Mouse (Mus musculus) left cerebral cortex, postnatal 14 days (tissue): ENCODE measurements around the gene Fam214a. TPM values are rescaled to one million over a fixed set of nuclear protein-coding genes. Genes with fewer than 3 reads are reported as not detected.

ENCODE experiments used
- DNase-seq, 2 experiments: peaks; one replicate each; pipeline ENCODE4 v3.0.0; 2021 to 2022; ENCODE audit warnings: low spot score in 2 of 2, mixed read lengths in 1 of 2
- intact Hi-C: fragments of 180-260 bp; cut with DNase I; formaldehyde crosslinking; loops from one replicate; pipeline ENCODE4 v1.15.1; 2025
- total RNA-seq, 2 experiments: library from RNA; stranded (reverse); gene quantifications; 2 replicates each; pipeline ENCODE4 v1.2.3; 2021

Gene Fam214a
- total RNA-seq, 2 experiments from 2014 or later = 34.2 to 37.3 TPM

- intact Hi-C loops = no loop called here
- no peak for DNase-seq
These were observed 51.5 kb downstream of the Fam214a start for GRCm38 (mm10) chr9:75004203-75004602.

DNA sequence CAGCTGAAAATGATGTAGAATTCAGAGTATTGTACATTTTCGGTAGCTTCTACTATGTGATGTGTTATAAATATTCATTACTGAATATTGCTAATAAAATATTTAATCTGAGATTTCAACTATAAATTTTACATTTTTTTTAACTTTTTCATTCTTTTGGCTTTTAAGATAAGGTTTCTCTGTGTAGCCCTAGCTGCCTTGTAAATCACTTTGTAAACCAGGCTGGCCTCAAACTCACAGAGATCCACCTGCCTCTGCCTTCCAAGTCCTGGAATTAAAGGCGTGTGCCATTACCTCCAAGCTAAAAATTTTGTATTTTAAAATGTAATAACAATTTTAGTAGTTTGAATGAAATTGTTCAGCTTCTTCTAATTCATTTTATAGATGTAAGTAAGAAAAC is 63.9 kb downstream of the Fam214a start:
- no peak for DNase-seq
- intact Hi-C loops = no loop called here

GRCm38 (mm10) chr9:75019181-75019580 is 66.5 kb downstream of the Fam214a start:
- intact Hi-C loops = no loop called here
- no peak for DNase-seq

GRCm38 (mm10) chr9:75019592-75019991 is 66.9 kb downstream of the Fam214a start:
- intact Hi-C loops = no loop called here

DNA sequence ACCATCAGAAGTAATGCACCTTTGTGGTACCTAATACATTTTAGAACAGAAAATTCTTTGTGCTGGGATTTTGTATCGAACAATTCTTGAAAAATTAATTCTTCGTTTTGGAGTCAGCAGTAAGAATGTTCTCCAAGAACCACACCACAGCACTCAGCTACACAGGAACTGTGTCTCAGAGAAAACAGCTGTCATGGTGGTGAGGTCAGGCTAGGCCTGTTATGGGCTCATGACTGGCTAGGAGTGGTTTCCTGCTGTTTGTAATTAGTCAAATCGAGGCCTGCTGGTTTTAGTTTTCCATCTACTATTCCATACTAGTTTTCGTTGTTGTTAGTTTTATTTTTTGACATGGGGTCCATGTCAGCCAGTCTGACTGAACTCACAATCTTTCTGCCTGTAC is 67.9 kb downstream of the Fam214a start:
- no peak for DNase-seq
- intact Hi-C loops = no loop called here

More at GRCm38 (mm10) chr9:75019592-75019991, 66.9 kb downstream of the Fam214a start:
- DNase-seq = no peak

- intact Hi-C loops = no loop called here
- DNase-seq = no peak
These were observed 69.9 kb downstream of the Fam214a start for GRCm38 (mm10) chr9:75022546-75022945.

DNA sequence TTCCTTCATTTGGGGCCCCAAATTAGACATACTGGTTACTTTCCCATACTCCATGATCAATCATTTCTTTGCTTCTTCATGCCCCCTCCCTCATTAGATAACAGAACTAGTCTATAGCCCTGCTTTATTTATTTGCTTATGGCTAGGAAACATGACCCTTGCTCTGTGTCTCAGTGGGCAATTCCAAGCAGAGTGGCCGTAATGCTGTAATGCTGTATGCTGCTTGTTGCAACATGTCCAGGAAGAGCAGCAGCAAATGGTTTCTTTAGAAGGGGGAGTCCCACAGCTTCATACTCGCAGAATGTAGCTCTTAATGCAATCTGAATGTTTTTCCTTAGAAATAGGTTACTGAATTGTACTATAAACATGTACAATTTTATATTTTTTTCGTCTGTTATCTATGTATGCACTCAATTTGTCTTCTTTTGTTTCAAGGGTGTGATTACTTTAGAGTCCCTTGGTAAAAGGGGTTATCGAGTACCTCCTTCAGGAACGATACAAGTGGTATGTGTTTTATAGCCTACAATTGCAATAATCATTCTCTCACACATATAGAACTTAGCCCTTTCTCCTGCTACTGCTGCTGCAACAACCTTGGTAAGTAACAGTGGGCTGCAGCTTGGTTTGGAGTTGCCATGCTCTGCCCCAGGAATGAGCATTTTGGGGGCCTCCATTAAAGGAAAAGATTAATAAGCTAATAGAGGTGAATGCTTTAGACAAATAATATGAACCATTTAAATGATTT is 70.6 kb downstream of the Fam214a start:
- intact Hi-C loops = no loop called here

DNA sequence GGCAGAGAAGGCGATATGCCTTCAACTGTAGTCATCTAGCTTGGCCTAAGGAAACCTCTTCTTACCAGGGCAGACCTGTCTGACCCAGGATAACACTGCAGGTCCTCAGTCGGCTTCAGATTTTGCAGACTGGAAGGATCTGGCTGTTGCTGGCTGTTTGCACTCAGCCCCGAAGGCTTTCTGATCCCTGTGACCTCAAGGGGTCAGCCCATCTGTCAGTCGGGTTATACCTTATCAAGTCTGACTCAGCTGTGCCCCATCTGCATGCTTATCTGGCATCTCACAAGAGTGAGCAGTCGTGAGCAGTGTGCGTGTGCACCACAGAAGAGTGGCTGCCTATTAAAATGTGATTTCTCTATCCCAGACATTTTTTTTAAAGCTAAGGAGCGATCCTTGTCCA is 71.4 kb downstream of the Fam214a start:
- no peak for DNase-seq
- intact Hi-C loops = no loop called here

More for the DNA sequence above, 70.6 kb downstream of the Fam214a start:
- DNase-seq = no peak

- DNase-seq = no peak
- intact Hi-C loops = loop anchor here (5.0 kb wide), 1 partner anchor 118 kb away; no protein-coding TSS in a partner anchor
These were observed 73.0 kb downstream of the Fam214a start for GRCm38 (mm10) chr9:75025689-75026088.

DNA sequence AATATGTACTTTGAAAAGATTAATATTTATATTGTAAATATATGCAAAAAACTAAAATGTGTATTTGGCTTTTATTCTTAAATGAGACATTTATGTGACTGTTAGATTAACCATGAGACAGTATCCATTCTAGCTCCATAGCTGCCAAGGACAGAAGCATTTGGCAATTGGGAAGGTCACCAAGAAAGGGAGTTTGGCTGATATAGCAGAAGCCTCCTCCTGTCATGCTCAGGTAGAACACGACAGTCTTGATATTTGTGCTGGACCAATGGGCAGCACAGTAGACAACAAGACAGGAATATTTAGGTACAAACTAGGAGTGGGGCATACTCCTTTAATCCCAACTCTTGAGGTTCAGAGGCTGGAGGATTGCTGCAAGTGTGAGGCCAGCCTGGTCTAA is 79.7 kb downstream of the Fam214a start:
- intact Hi-C loops = no loop called here
- no peak for DNase-seq

- intact Hi-C loops = no loop called here
- DNase-seq = peak in 1 of 2 experiments; percentile 34
These were observed 80.5 kb downstream of the Fam214a start for GRCm38 (mm10) chr9:75033141-75033540.

DNA sequence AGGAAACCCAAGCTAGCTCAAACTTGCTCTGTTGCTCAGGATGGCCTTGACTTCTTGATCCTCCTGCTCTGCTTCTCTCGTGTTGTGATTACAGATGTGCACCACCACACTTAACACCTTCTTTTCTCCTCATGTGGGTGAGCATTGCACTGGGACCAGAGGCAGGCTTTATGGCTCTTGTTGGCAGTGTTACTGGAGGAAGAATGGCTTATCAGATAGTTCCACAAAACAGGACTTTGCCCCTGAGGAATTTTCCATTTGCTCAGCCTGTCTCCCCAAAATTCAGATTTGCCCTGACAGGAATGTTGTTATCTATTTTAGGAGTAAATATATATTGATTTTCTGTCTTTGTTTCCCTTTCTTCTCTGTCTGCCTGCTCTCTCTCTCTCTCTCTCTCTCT is 82.0 kb downstream of the Fam214a start:
- DNase-seq = no peak
- intact Hi-C loops = no loop called here

- no peak for DNase-seq
- intact Hi-C loops = no loop called here
These were observed 83.3 kb downstream of the Fam214a start for GRCm38 (mm10) chr9:75035944-75036343.

- intact Hi-C loops = no loop called here
- DNase-seq = peak; percentile 84 to 89
These were observed 85.0 kb downstream of the Fam214a start, which contains the start of gene Arpp19 for GRCm38 (mm10) chr9:75037451-75038356. Gene Arpp19 (plus strand): TSS chr9:75037614.

GRCm38 (mm10) chr9:75038357-75038688 is 85.6 kb downstream of the Fam214a start:
- intact Hi-C loops = no loop called here
- DNase-seq = no peak

- intact Hi-C loops = no loop called here
These were observed 87.9 kb downstream of the Fam214a start for GRCm38 (mm10) chr9:75040566-75040965.

GRCm38 (mm10) chr9:75041840-75042525 is 89.3 kb downstream of the Fam214a start:
- no peak for DNase-seq
- intact Hi-C loops = no loop called here

More at GRCm38 (mm10) chr9:75040566-75040965, 87.9 kb downstream of the Fam214a start:
- DNase-seq = no peak

DNA sequence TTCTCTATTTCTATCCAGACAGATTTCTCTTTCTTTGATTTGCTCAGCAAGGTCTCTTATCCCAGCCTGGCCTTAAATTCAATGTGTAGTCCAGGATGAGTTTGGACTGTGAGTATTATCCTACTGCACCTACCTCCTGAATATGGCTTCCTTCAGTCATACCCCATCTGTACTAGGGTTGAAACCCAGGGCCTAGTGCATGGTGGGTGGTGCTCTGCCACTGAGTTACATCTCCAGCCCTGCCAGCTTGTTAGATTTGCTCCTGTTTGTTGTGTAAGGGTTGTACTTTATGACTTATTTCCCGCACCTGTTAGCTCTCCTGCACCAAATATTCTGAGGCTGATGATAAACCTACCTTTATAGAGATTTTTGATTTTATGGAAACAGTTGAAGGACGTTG is 90.5 kb downstream of the Fam214a start:
- intact Hi-C loops = no loop called here
- no peak for DNase-seq

GRCm38 (mm10) chr9:75047079-75047478 is 94.4 kb downstream of the Fam214a start:
- intact Hi-C loops = no loop called here

GRCm38 (mm10) chr9:75049100-75049499 is 96.4 kb downstream of the Fam214a start:
- DNase-seq = no peak
- intact Hi-C loops = no loop called here

More at GRCm38 (mm10) chr9:75047079-75047478, 94.4 kb downstream of the Fam214a start:
- no peak for DNase-seq
